Mouse (Mus musculus) right cerebral cortex, postnatal 25 days (tissue): ENCODE data around the gene Myom3.

Experiments used
- DNase-seq: peaks from one replicate; pipeline ENCODE4 v3.0.0; 2022

Gene Myom3

GRCm38 (mm10) chr4:135816905-135817622 is 57.5 kb downstream of the Myom3 start:
- DNase-seq = no peak

- no peak for DNase-seq
Measured at GRCm38 (mm10) chr4:135818366-135818765, 58.9 kb downstream of the Myom3 start.

- DNase-seq = no peak
Measured at GRCm38 (mm10) chr4:135819826-135820526, 60.5 kb downstream of the Myom3 start.

GRCm38 (mm10) chr4:135821772-135822171 is 62.3 kb downstream of the Myom3 start:
- DNase-seq = no peak

GRCm38 (mm10) chr4:135823298-135823697 is 63.8 kb downstream of the Myom3 start:
- no peak for DNase-seq

- no peak for DNase-seq
Measured at GRCm38 (mm10) chr4:135824254-135824653, 64.7 kb downstream of the Myom3 start.

GRCm38 (mm10) chr4:135828491-135828890 is 69.0 kb downstream of the Myom3 start:
- peak; percentile 80 for DNase-seq

GRCm38 (mm10) chr4:135832070-135832469 is 72.6 kb downstream of the Myom3 start:
- DNase-seq = no peak

GRCm38 (mm10) chr4:135833301-135834123 is 74.0 kb downstream of the Myom3 start:
- no peak for DNase-seq

GRCm38 (mm10) chr4:135834124-135834717 is 74.7 kb downstream of the Myom3 start:
- no peak for DNase-seq

GRCm38 (mm10) chr4:135838925-135839292 is 79.4 kb downstream of the Myom3 start:
- no peak for DNase-seq

GRCm38 (mm10) chr4:135839293-135840011 is 79.9 kb downstream of the Myom3 start:
- DNase-seq = no peak

GRCm38 (mm10) chr4:135844400-135844799 is 84.9 kb downstream of the Myom3 start:
- DNase-seq = no peak

GRCm38 (mm10) chr4:135847581-135847980 is 88.1 kb downstream of the Myom3 start:
- DNase-seq = no peak

GRCm38 (mm10) chr4:135850411-135851095 is 91.0 kb downstream of the Myom3 start:
- no peak for DNase-seq

- no peak for DNase-seq
Measured at GRCm38 (mm10) chr4:135851942-135852341, 92.4 kb downstream of the Myom3 start.

GRCm38 (mm10) chr4:135853987-135854546 is 94.6 kb downstream of the Myom3 start:
- no peak for DNase-seq

- no peak for DNase-seq
Measured at GRCm38 (mm10) chr4:135854630-135855029, 95.1 kb downstream of the Myom3 start.

- no peak for DNase-seq
Measured at GRCm38 (mm10) chr4:135855080-135855479, 95.6 kb downstream of the Myom3 start.

- DNase-seq = peak; percentile 95
Measured at GRCm38 (mm10) chr4:135855536-135856222, 96.2 kb downstream of the Myom3 start, which contains the start of gene Srsf10. TSS of gene Srsf10 (plus strand) at chr4:135855747.
